ENCODE assay signal across 8 mouse cellular contexts in the genomic region with DNA sequence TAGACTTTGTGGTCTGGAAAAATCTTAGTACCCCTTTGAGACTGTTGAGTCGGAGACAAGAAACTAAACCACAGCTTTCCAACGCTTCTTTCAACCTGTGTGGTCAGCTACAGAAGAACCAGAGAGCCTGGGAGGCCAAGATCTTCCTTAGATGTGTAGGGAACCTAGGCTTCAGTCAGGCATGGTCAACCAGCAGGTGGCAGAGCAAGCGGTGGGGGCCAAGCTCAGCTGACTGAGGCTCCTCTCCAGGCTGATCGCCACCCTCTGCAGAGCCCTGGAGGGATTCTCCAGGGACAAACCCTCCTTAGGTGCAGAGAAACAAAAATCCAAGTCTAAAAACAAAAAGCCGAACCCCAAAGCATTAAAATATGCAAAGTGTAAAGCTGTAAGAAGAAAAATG. TPM values are rescaled to one million over a fixed set of nuclear protein-coding genes. Genes with fewer than 3 reads are reported as not detected.
A peak's percentile ranks its signal among the peaks of the same experiment; 100 is the strongest.
DNase-seq lines count a peak whose midpoint lies in the region; ATAC-seq and TF ChIP-seq lines count a peak whose summit lies in the region.

No protein-coding gene starts in this region.

- WGBS in kidney, embryonic 14.5 days = 61% methylated on average over 5 of the region's 5 CpGs
- 60% methylated on average over 5 of the region's 5 CpGs for WGBS in forebrain, embryonic 13.5 days

- DNase-seq in kidney, adult 11 months = peak; percentile 40
- peak; percentile 37 to 56 for DNase-seq in CD8-positive naive resting alpha-beta T cell, adult 2 months (ENCODE audit: low read depth in 2 of 2, low spot score in 2 of 2)
- no peak for DNase-seq in brain, embryonic 14.5 days (ENCODE audit: low read depth)
- DNase-seq in lung, adult 18-20 months = peak; percentile 62 to 65
- DNase-seq in testis, postnatal 10 days (ENCODE audit: low spot score) = peak; percentile 73
- DNase-seq in layer of hippocampus, adult 8-10 months (ENCODE audit: low spot score in 2 of 2) = no peak

- ATAC-seq in kidney, embryonic 14.5 days (ENCODE audit: low FRiP score, low TSS enrichment) = no peak
- no peak for ATAC-seq in forebrain, embryonic 13.5 days

- no peak overlapping the region for H3K4me3 ChIP-seq in kidney, embryonic 14.5 days (ENCODE audit: low read length)
- H3K4me3 ChIP-seq in forebrain, embryonic 13.5 days = no peak overlapping the region

- no peaks in the 10 kb centered on the region for H3K27me3 ChIP-seq in kidney, embryonic 14.5 days (ENCODE audit: control insufficient read depth, insufficient read depth, low read length)
- H3K27me3 ChIP-seq in forebrain, embryonic 13.5 days = no peaks in the 10 kb centered on the region

- 0 out of 2 replicates have a peak, but pooled peaks cover 5% of the 10 kb centered on the region for H3K4me1 ChIP-seq in kidney, embryonic 14.5 days (ENCODE audit: control insufficient read depth, insufficient read depth, low read length)
- H3K4me1 ChIP-seq in forebrain, embryonic 13.5 days = no peaks in the 10 kb centered on the region

- no peaks in the 10 kb centered on the region for H3K36me3 ChIP-seq in kidney, embryonic 14.5 days (ENCODE audit: control insufficient read depth, insufficient read depth, low read length)
- H3K36me3 ChIP-seq in forebrain, embryonic 13.5 days (ENCODE audit: poor library complexity, severe bottlenecking) = no peaks in the 10 kb centered on the region

- no peaks in the 10 kb centered on the region for H3K9me3 ChIP-seq in kidney, embryonic 14.5 days (ENCODE audit: control insufficient read depth, low read length)
- no peaks in the 10 kb centered on the region for H3K9me3 ChIP-seq in forebrain, embryonic 13.5 days (replicated peaks)

- no peak overlapping the region for H3K9ac ChIP-seq in kidney, embryonic 14.5 days (ENCODE audit: low read depth, low read length)
- no peak overlapping the region for H3K9ac ChIP-seq in forebrain, embryonic 13.5 days

- H3K27ac ChIP-seq in kidney, embryonic 14.5 days (ENCODE audit: low read depth, low read length) = no peak overlapping the region
- H3K27ac ChIP-seq in forebrain, embryonic 13.5 days = no peak overlapping the region

- no peak overlapping the region for H3K4me2 ChIP-seq in kidney, embryonic 14.5 days (replicated peaks; ENCODE audit: low read depth, low read length)
- no peak overlapping the region for H3K4me2 ChIP-seq in forebrain, embryonic 13.5 days

- TF ChIP-seq POLR2A in brain, embryonic 14.5 days (IDR thresholded peaks at IDR 0.05; ENCODE audit: borderline replicate concordance, extremely low read depth, insufficient read depth, insufficient read length, poor library complexity, severe bottlenecking) = no peak

- TF ChIP-seq CTCF in brain, embryonic 14.5 days (IDR thresholded peaks at IDR 0.05; ENCODE audit: borderline replicate concordance, extremely low read depth, insufficient read depth, insufficient read length) = peak; percentile 17; the same call in 1 of the 2 replicates

RNA-seq across cellular contexts. Expression of a gene that starts 13.4 kb away (rescaled TPM):
- 125 and 174 TPM in 2 replicates for polyA plus RNA-seq in kidney, embryonic 14.5 days (2014; fragmentation: Nextera tagmentation; extraction: Ambion mirVana)
- 33.2 and 47.6 TPM in 2 replicates for polyA plus RNA-seq in brain, embryonic 14.5 days (2012; rRNA removed)
- total RNA-seq in layer of hippocampus, adult 8-10 months (2022) = 10 to 100 TPM; 85.6 to 95.3 (median 89.4) TPM
- polyA plus RNA-seq in forebrain, embryonic 13.5 days (2015; fragmentation: Nextera tagmentation; extraction: Ambion mirVana) = 28.2 and 29.6 TPM in 2 replicates

RNA-seq across cellular contexts. Expression of a gene that starts 31.3 kb away (rescaled TPM):
- polyA plus RNA-seq in kidney, embryonic 14.5 days (2014; fragmentation: Nextera tagmentation; extraction: Ambion mirVana) = 3.5 and 3.6 TPM in 2 replicates
- polyA plus RNA-seq in brain, embryonic 14.5 days (2012; rRNA removed) = 0.23 and 0.34 TPM in 2 replicates
- total RNA-seq in layer of hippocampus, adult 8-10 months (2022) = 1 to 10 TPM in 1 of 4 experiments, under 1 TPM in 3; 0.32 to 1.1 (median 0.75) TPM
- polyA plus RNA-seq in forebrain, embryonic 13.5 days (2015; fragmentation: Nextera tagmentation; extraction: Ambion mirVana) = 0.23 and 0.43 TPM in 2 replicates

RNA-seq across cellular contexts. Expression of a gene that starts 51.3 kb away (rescaled TPM):
- polyA plus RNA-seq in kidney, embryonic 14.5 days (2014; fragmentation: Nextera tagmentation; extraction: Ambion mirVana) = 27.3 and 33.6 TPM in 2 replicates
- 7.8 and 11.5 TPM in 2 replicates for polyA plus RNA-seq in brain, embryonic 14.5 days (2012; rRNA removed)
- total RNA-seq in layer of hippocampus, adult 8-10 months (2022) = 10 to 100 TPM; 28.3 to 45.4 (median 36.9) TPM
- 11.5 and 12.5 TPM in 2 replicates for polyA plus RNA-seq in forebrain, embryonic 13.5 days (2015; fragmentation: Nextera tagmentation; extraction: Ambion mirVana)

Comparison
In these comparisons a context has a peak if more than half of its experiments do, and no peak if none do; other contexts are left out.
1. DNase-seq: peak in kidney, adult 11 months (single experiment), CD8-positive naive resting alpha-beta T cell, adult 2 months (2 of 2), lung, adult 18-20 months (2 of 2) and testis, postnatal 10 days (single experiment); none in brain, embryonic 14.5 days (single experiment) and layer of hippocampus, adult 8-10 months (0 of 2).